Mouse (Mus musculus) gastrocnemius, postnatal 36 days (tissue): ENCODE measurements at regions not wholly inside any gene's neighbourhood (a gene's known extent, or its start where the extent isn't known, plus 50 kb on each side); places are given as distances from the start of the nearest gene placed in this dataset.

Experiments used
- DNase-seq, 2 experiments: peaks; one replicate each; pipeline ENCODE4 v3.0.0; 2022
- intact Hi-C: fragments of 180-260 bp; cut with DNase I; formaldehyde crosslinking; loops from one replicate; pipeline ENCODE4 v1.15.1; 2025

DNA sequence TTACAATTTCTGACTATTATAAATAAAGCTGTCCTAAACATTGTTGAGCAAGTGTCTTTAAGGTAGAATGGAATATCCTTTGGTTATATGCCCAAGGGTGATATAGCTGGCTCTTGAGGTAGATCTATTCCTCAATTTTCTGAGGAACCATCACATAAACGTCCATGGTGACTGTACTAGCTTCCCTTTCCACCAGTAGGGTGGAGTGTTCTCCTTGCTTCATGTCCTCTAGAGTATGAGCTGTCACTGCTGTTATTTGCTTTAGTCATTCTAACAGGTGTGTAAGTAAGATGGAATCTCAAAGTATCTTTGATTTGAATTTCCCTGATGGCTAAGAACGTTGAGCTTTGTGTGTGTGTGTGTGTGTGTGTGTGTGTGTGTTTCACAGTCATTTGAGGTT is 3475.7 kb upstream of the Gm7489 start:
- intact Hi-C loops = no loop called here
- no peak for DNase-seq

DNA sequence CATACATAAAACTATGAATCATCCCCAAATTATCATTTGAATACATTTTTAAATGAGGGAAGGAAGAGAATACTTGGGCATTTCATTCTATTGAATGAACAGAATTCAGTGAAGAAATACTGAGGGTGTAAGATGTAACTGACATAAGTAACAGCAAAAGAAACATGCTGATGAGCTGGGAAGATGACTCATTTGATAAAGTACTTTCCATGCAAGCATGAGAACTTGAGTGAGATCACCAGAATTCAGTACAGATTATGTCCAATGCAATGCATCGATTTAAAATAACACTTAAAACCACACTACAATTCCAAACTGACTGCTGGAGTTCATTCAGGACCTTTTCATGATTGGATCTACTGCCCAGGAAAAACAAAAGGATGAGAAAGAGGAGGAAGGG is 3467.1 kb upstream of the Gm7489 start:
- intact Hi-C loops = no loop called here
- DNase-seq = no peak

DNA sequence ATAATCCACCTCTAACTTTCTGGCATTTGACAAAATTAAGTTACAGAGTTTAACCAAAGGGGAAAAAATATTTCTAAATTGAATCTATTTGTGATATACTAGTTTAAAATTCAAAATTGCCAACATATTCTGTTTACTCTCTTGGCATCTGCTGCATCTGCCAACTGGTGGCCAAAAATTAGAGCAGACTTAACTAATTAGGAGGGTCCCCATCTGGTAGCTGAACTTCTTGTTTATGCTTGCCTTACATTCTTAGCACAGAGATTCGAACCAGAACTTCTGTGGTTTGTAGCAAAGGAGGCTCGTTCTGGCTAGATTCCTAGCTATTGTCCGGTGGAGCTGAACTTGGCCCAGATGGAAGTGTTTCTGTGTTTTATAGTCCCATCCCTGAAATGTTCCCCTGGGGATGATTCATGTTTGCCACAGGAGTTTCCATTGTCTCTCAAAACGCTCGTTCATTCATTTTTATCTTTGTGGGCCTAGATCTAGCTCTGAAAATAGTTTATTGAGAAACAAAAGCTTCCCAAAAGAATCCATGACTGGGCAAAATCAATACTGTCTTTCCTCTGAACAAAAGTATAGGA is 3461.5 kb upstream of the Gm7489 start:
- no peak for DNase-seq
- intact Hi-C loops = no loop called here

DNA sequence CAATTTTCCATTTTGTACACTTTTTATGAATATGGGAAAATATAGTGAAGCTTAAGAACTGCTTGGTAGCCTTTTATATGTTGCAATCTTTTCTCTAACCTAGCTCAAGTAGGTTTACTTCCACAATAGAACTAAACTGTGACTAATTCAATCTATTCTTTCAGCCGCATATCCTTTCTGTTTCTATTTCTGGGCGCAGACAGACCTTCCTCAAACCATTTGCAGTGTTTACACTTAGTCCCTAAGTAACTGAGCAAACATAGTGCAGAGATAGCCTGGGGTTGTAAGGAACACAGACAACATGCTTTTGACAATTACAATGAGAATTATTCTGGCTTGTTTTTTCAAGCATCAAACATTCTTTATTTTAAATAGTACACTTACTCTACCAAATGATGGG is 3435.1 kb upstream of the Gm7489 start:
- DNase-seq = no peak
- intact Hi-C loops = no loop called here

DNA sequence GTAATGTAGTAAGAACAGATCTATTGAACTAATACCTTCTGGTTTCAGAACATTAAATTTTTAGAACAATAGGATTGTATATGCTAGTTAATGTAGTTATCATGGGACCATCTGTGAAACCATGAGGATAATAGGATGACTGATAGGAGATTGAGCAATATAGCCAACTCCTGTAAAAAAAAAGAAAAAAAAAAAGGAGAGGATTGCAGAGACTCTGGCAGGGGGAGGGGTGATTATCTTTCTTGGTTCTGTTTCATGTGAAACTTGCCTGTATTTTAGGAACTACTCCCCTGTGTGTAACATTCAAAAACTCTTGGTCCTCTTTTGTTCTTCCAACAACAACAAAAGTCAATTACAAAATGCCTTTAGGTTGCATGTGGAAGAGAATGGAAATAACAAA is 3412.1 kb upstream of the Gm7489 start:
- DNase-seq = no peak
- intact Hi-C loops = no loop called here

DNA sequence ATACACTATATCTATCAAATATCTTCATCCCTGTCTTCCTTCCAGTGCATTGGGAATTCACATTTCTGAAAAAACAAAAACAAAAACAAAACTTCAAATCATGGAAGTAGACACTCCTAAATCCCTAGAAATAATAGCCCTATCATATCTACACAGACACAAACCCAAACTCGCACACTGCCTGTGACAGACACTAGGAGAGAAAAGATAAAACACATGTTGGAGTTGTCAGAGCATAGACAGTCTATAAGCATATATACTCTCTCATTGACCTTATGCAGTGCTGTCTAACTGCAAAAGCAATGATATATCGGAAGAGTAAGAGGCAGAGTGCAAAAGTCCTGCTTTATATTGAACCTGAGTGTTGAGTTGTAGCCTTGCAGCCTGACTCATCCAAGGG is 3386.0 kb upstream of the Gm7489 start:
- no peak for DNase-seq
- intact Hi-C loops = no loop called here

DNA sequence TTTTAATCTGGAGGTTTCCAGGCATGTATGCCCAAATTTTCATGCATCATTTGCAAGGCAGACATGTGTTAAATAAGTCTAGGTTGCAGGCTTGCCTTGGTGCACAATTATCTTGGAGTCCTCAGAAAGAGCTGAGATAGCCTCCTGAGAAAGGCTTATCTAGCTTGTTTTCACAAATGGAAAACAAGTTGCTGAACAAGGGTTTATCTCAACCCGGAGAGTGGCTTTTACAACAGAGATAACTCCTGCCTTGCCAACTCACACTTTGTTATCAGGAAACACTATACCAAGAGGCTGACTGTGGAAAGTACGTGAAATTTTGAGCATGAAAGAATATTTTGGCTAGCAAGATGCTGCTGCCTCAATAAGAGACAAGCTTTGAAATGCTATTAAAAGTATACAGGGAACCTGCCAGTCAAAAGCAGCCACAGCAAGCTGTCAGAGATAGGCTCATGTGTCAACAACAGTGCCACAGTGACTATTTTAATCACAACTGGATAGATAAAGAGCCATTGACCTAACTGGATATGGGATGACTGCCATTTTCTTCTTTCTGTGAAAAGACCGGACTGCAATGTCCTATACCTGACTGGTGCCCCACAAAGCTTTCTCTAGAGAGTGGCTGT is 3376.6 kb upstream of the Gm7489 start:
- DNase-seq = no peak
- intact Hi-C loops = no loop called here

DNA sequence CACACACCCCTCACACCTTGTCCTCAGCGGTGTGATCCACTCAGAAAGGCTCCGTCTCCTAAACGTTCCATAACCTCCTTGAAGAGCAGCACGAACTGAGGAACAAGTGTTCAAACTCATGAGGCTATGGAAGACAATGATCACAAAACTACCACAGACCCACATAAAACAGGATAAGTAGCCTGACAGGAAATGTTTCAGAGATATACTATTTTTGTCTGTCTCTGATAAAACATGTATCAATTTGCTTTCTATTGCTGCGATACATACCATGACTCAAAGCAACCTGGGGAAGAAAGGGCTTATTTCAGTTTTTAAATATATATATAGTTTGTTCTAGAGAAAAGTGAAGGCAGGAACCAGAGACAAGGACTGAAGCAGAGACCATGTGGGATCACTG is 3371.7 kb upstream of the Gm7489 start:
- intact Hi-C loops = no loop called here
- DNase-seq = no peak

DNA sequence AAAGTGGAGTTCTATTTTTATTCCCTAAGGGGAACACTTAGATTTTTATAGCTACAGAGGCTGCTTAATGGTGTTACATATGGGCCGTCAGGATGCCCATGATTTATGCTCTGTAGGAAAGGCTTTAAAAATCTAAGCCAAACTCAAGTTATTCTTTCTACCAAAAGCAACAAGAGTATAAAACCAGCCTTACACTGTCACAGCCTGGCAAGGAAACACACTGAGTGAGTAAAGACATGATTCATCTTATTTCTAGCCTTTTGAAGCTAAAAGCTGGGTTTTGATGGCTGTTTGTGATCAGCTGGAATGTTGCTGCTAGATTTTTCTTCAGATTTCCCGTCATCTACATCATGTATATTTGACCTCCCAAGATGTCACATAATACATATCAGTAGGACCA is 3359.9 kb upstream of the Gm7489 start:
- intact Hi-C loops = no loop called here
- no peak for DNase-seq

DNA sequence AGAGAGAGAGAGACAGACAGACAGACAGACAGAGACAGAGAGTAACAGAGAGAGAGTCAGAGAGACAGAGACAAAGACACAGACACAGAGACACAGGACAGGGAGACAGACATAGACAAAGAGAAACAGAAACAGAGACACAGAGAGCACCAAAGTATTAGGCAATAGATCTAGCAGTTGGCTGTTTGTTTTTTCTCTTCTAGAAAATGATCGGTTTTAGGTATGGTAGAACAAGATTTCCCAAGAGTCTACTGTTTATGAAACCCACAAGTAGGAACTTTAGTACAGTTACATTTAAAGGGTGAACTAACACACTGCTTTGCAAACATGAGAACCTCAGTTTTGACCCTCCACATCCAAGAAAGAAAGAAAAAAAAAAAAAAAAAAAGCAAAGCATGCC is 3350.2 kb upstream of the Gm7489 start:
- intact Hi-C loops = no loop called here
- no peak for DNase-seq

DNA sequence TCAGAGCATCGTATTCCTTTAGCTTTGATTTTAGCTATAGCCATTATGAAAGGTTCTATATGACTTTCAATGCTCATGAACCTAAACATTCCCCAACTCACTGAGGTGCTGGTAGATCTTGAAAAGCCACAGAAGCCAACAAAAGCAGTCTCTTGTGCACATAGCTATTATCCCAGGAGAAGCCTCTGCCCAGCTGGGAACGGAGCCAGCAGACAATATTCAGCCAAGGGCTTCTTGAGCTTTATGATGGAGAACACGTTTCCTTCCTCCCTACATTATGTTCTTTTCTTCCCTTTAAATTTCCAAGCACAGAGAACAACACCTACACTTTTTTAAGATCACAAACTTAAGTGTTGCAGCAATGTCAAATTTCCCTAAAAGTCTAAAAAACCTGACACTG is 3321.1 kb upstream of the Gm7489 start:
- intact Hi-C loops = no loop called here
- no peak for DNase-seq

DNA sequence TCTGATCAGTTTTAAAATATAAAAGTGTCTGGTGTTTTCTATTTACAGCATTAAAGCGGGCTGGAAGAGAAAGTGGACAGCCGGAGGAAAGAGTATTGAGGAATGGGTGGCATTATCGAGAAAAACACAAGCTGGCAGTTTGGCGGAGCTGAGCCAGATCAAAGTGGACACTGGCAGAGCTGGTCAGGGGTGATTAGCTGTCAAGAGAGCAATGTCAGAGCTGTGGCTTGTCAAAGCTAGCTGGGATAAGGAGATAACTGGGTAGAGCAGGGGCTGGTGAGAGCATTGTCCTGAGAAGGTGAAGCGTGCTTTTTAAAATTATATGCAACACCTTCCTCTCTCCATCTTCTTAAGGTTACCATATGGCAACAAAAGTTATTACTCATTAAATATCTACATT is 3303.9 kb upstream of the Gm7489 start:
- DNase-seq = no peak
- intact Hi-C loops = no loop called here

DNA sequence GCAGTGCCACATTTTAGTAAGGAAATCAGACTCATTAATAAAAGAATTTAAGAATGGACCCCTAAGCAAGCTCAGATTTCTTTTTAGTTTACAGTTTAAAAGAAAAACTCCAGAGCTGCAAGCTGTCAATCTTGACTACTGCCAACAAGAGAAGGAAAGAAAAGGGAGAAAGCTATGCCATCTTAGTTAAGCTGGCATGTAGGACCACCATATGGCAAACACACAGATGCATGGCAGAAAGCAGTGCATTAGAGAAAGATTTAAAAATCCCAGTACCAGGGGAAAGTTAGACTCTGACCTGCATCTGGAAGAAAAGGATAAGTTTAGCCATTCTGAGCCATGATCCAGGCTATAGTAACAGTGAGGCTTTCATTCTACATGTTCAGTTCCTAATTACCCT is 3300.8 kb upstream of the Gm7489 start:
- intact Hi-C loops = no loop called here
- DNase-seq = no peak

DNA sequence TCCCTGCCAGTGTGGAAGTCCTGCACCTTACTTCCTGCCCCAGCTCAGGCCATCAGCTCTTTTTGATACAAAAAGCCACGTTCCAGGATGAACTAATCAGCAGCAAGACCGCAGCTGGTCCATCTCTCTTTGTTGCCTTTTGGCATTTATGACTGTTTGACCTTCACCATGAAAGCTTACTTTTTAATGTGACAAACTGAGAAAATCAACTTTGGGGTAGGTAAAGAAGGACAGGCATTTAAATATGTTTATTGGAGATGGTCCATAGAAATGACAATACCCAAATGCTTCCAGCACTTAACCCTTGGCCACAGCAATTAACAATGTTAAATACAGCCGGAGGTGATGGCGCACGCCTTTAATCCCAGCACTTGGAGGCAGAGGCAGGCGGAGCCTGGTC is 3299.2 kb upstream of the Gm7489 start:
- intact Hi-C loops = no loop called here
- DNase-seq = no peak
